Mouse (Mus musculus) bone marrow, adult 2 months (tissue): ENCODE measurements around the gene Rtn1.

ENCODE experiments used
- CTCF ChIP-seq: fragments of 200-500 bp; IDR thresholded peaks from 2 replicates; pipeline ENCODE4 v1.5.1; 2011; ENCODE audit warnings: low read length, control low read depth; ENCODE audit not compliant: control insufficient read depth, insufficient read depth
- POLR2A ChIP-seq: fragments of 200-500 bp; IDR thresholded peaks from 2 replicates; pipeline ENCODE4 v1.6.1; 2011; ENCODE audit warnings: low read depth, mild to moderate bottlenecking, control low read depth, low read length, borderline replicate concordance; ENCODE audit not compliant: control insufficient read depth

DNA sequence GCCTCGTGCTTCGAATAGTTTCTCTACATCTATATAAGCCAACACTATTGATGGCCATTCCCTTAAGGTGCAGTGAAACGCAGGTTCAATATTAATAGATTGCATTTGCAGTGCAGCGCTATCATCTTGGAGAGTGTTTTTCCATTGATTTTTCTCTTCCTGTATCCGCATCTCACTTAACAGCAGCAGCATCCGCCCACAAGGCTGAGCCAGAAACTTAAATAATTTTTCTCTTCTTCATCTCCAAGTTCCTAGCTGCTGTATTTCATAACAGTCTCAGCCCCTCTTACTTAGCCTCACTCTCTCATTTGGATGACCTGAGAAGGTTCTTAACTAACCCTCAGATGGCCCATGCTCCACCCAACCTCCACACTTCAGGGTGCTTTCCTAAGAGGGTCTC lies 20.7 kb downstream of the Rtn1 start:
- TF ChIP-seq CTCF (no peak), POLR2A (no peak)
